Mouse (Mus musculus): ENCODE data around the gene Grin2d.

DNA sequence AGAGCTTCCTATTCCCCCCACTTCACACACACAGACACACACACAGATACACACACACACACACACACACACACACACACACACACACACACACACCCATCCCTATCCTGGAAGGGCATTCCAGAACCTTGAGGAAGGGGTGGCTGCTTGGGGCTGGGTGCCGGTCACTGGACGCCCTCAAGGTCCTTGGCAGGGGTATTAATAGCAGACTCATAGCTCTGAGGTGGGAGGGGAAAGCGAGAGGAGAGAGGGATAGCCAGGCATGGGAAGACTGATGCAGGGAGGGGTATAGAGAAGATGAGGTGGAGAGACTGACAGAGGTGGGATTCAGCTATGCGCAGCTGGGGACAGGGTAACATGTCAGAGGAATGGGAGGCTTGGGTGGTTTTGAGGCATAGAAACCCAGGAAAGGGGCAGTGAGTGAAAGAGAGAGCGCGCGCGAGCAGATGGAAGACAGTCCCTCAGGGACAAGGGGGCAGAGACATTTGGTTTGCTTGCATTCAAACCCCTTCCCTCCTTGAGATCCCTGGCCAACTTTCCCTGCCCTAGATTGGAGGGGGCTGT is 9.0 kb downstream of the Grin2d start:
- TF ChIP-seq ETS1 (conservative IDR thresholded peaks at IDR 0.05; ENCODE audit: low read depth, low read length) (no peak), POLR2AphosphoS2 (IDR thresholded peaks at IDR 0.05; ENCODE audit: low read depth, low read length) (no peak), POLR2A (IDR thresholded peaks at IDR 0.05; ENCODE audit: low read depth, low read length) (no peak), CTCF (conservative IDR thresholded peaks at IDR 0.05 in 1 of 2, IDR thresholded peaks at IDR 0.05 in 1 of 2; ENCODE audit: low read depth in 2 of 2, low read length in 2 of 2) (no peak), USF2 (conservative IDR thresholded peaks at IDR 0.05; ENCODE audit: low read depth, low read length) (no peak), TCF12 (IDR thresholded peaks at IDR 0.05; ENCODE audit: low read depth, low read length) (no peak), KAT2A (IDR thresholded peaks at IDR 0.05; ENCODE audit: insufficient replicate concordance, low read length) (no peak), EP300 (IDR thresholded peaks at IDR 0.05; ENCODE audit: low read length) (no peak), MAZ (IDR thresholded peaks at IDR 0.05; ENCODE audit: low read depth, low read length) (no peak), E2F4 (IDR thresholded peaks at IDR 0.05; ENCODE audit: insufficient replicate concordance, low read depth, low read length) (no peak), MEF2A (IDR thresholded peaks at IDR 0.05; ENCODE audit: borderline replicate concordance, low read depth, low read length) (no peak), GABPA (IDR thresholded peaks at IDR 0.05; ENCODE audit: insufficient replicate concordance, low read depth, low read length) (no peak)

Data from CH12.LX (cell line).